Mouse (Mus musculus) heart, embryonic 14.5 days (tissue): Measurements from ENCODE around the gene Sept11. TPM values are rescaled to one million over a fixed set of nuclear protein-coding genes. Genes with fewer than 3 reads are reported as not detected.

ENCODE experiments used
- ATAC-seq: fragments of 200-750 bp; cut with Nextera tagmentation; 2 replicates; pipeline ENCODE4 v1.8.0; 2017; ENCODE audit warnings: low read depth, moderate TSS enrichment; ENCODE audit not compliant: insufficient number of reproducible peaks, insufficient read depth, low FRiP score
- H3K27ac ChIP-seq, 2 experiments: fragments of 200-500 bp in 1 of 2; fragments of 300-500 bp in 1 of 2; sonication (generic) in 1 of 2; replicated peaks in 1 of 2; 2 replicates each; pipeline ENCODE4 v1.5.1; 2012 to 2014; ENCODE audit warnings: low read depth in 2 of 2, low read length in 2 of 2, control low read depth in 1 of 2, mild to moderate bottlenecking in 1 of 2, mixed read lengths in 1 of 2; ENCODE audit not compliant: control insufficient read depth in 1 of 2, insufficient read depth in 1 of 2
- H3K27me3 ChIP-seq: fragments of 300-500 bp; sonication (generic); 2 replicates; pipeline ENCODE4 v1.6.1; 2014; ENCODE audit warnings: mild to moderate bottlenecking, low read length, control low read depth; ENCODE audit not compliant: control insufficient read depth, insufficient read depth
- H3K36me3 ChIP-seq: fragments of 300-500 bp; sonication (generic); 2 replicates; pipeline ENCODE4 v1.6.1; 2014; ENCODE audit warnings: mild to moderate bottlenecking, control low read depth, low read length, mixed read lengths; ENCODE audit not compliant: control insufficient read depth, insufficient read depth
- H3K4me1 ChIP-seq, 2 experiments: fragments of 200-500 bp in 1 of 2; fragments of 300-500 bp in 1 of 2; sonication (generic) in 1 of 2; 2 replicates each; pipeline ENCODE4 v1.6.1; 2012 to 2014; ENCODE audit warnings: low read length in 2 of 2, control low read depth in 1 of 2, mixed read lengths in 1 of 2; ENCODE audit not compliant: control insufficient read depth in 2 of 2, insufficient read depth in 2 of 2
- H3K4me2 ChIP-seq: fragments of 300-500 bp; sonication (generic); 2 replicates; pipeline ENCODE4 v1.6.1; 2014; ENCODE audit warnings: mild to moderate bottlenecking, low read length
- H3K4me3 ChIP-seq, 2 experiments: fragments of 200-500 bp in 1 of 2; fragments of 300-500 bp in 1 of 2; sonication (generic) in 1 of 2; 2 replicates each; pipeline ENCODE4 v1.5.1; 2012 to 2014; ENCODE audit warnings: low read length in 2 of 2, mild to moderate bottlenecking in 2 of 2, control low read depth in 1 of 2, low read depth in 1 of 2, moderate library complexity in 1 of 2; ENCODE audit not compliant: control insufficient read depth in 1 of 2, insufficient read depth in 1 of 2
- H3K9ac ChIP-seq: fragments of 300-500 bp; sonication (generic); 2 replicates; pipeline ENCODE4 v1.6.1; 2014; ENCODE audit warnings: mild to moderate bottlenecking, low read length
- H3K9me3 ChIP-seq: fragments of 300-500 bp; sonication (generic); 2 replicates; pipeline ENCODE4 v1.6.1; 2016; ENCODE audit warnings: low read length, control low read depth; ENCODE audit not compliant: control insufficient read depth
- WGBS: fragments of 180-500 bp; shearing (Covaris S2); extraction: QIAGEN DNeasy Blood & Tissue Kit; methylation state at CpG from one replicate; pipeline ENCODE4 v1.1.7; 2014; 5-methylcytosine and 5-hydroxymethylcytosine counted together
- polyA plus RNA-seq: library from polyadenylated mRNA; unstranded; fragments of >200 nt; fragmentation: Nextera tagmentation; extraction: Ambion mirVana; gene quantifications from 2 replicates; pipeline ENCODE4 v1.2.1, GENCODE M21; 2014

Sept11 gene
- polyA plus RNA-seq, 1 experiment from 2014 or later = 83.8 TPM

- Histone ChIP-seq H3K4me2 (no peak overlapping the region), H3K4me1 (no peaks in the 10 kb centered on the region), H3K9me3 (no peaks in the 10 kb centered on the region), H3K27me3 (no peaks in the 10 kb centered on the region), H3K4me3 (no peak overlapping the region), H3K27ac (no peak overlapping the region), H3K36me3 (peaks cover 87% of the 10 kb centered on the region), H3K9ac (no peak overlapping the region)
- WGBS = 71% methylated on average over 3 of the region's 3 CpGs
- no peak for ATAC-seq
Measured at GRCm38 (mm10) chr5:93163541-93163940, 70.3 kb downstream of the Sept11 start.

DNA sequence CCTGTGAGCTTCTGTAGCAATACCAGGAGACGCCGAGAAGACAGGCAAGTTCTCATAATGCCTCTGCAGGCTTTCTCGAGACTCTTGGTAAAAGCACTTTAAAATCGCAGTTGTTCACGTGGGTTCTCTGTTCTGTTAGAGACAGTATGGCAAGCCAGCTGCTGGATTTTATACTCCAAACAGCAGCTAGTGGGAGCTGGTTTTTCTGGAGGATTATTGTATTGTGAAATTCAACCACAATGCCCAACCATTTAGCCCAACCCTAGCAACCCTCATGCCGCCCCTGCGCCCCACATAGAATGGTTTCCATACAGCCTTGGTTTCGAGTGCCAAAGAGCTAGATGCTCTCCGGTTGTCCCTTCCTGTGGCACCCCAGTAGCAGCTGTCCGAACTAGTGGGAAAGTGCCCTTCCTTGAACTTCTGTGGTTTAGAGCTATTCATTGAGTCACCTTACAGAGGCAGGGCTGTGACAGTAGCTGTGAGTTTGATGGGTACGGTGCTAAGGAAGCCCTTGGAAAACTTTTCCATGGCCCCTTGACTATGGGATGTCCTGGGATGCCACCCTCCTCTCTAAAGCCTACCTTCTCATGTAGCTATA is 74.8 kb downstream of the Sept11 start:
- Histone ChIP-seq H3K4me3 (no peak overlapping the region), H3K4me2 (no peak overlapping the region), H3K9ac (no peak overlapping the region), H3K36me3 (peaks cover 85% of the 10 kb centered on the region), H3K27me3 (no peaks in the 10 kb centered on the region), H3K9me3 (no peaks in the 10 kb centered on the region), H3K27ac (no peak overlapping the region), H3K4me1 (peaks cover 11 to 12% of the 10 kb centered on the region in 2 experiments; a peak in 3 of 4 replicates)
- 96% methylated on average over 11 of the region's 11 CpGs for WGBS
- no peak for ATAC-seq

DNA sequence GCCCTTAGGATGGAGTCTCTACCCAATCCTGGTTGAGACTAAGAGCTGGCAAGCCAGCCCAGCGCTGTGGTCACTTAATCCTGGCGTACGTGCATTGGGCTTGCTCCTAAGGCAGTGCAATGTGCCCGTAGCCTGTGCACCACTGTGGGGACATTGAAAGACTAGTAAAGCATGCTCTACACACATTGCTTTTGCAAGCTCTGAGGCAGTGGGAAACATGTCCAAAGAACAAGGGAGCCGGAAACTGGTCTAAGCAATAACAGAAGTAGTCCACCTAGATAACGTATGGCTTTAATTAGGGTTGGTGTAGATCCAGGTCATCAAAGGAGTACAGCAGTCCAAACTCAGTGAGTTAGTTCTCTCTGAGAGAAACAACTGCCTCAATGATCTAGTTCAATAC is 75.4 kb downstream of the Sept11 start:
- 90% methylated on average over 6 of the region's 6 CpGs for WGBS
- no peaks in the 10 kb centered on the region for H3K9me3 ChIP-seq
- ATAC-seq = no peak
- H3K9ac ChIP-seq = no peak overlapping the region
- H3K4me2 ChIP-seq = no peak overlapping the region
- no peak overlapping the region for H3K4me3 ChIP-seq
- H3K4me1 ChIP-seq = peaks cover 11 to 12% of the 10 kb centered on the region in 2 experiments; a peak in 3 of 4 replicates
- no peaks in the 10 kb centered on the region for H3K27me3 ChIP-seq
- H3K27ac ChIP-seq = no peak overlapping the region
- peaks cover 87% of the 10 kb centered on the region for H3K36me3 ChIP-seq

- H3K4me3 ChIP-seq = no peak overlapping the region
- peaks cover 11 to 12% of the 10 kb centered on the region in 2 experiments; a peak in 3 of 4 replicates for H3K4me1 ChIP-seq
- 95% methylated on average over 15 of the region's 15 CpGs for WGBS
- H3K36me3 ChIP-seq = peaks cover 84% of the 10 kb centered on the region
- no peaks in the 10 kb centered on the region for H3K27me3 ChIP-seq
- H3K4me2 ChIP-seq = no peak overlapping the region
- no peak overlapping the region for H3K27ac ChIP-seq
- H3K9ac ChIP-seq = no peak overlapping the region
- no peaks in the 10 kb centered on the region for H3K9me3 ChIP-seq
- no peak for ATAC-seq
Measured at GRCm38 (mm10) chr5:93171420-93171819, 78.2 kb downstream of the Sept11 start.

DNA sequence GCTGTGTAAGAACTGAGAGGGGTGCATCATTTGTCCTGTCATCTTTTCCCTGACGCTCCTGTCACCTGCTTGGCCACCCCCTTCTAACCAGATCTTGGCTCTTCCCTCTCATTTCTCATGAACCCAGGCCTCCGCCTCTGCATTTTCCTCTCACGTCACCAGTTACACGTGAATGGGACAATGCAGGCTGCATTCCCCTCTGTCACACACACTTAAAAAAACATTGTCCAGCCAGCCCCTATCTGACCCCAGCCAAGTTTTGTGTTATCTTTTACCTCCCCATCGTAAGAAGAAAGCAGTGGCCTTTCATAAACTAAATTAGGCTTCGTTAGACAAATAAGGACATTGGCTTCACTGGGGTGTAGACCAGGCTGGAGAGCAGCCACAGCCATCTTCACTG is 79.3 kb downstream of the Sept11 start:
- H3K36me3 ChIP-seq = peaks cover 84% of the 10 kb centered on the region
- peaks cover 11 to 12% of the 10 kb centered on the region in 2 experiments; a peak in 3 of 4 replicates for H3K4me1 ChIP-seq
- H3K27me3 ChIP-seq = no peaks in the 10 kb centered on the region
- H3K27ac ChIP-seq = peak overlapping the region; percentile 41
- no peak overlapping the region for H3K4me3 ChIP-seq
- no peaks in the 10 kb centered on the region for H3K9me3 ChIP-seq
- peak overlapping the region; percentile 13; the same call in 1 of the 2 replicates for H3K4me2 ChIP-seq
- peak; percentile 63 for ATAC-seq
- WGBS = 25% methylated on average over 6 of the region's 6 CpGs
- H3K9ac ChIP-seq = no peak overlapping the region

DNA sequence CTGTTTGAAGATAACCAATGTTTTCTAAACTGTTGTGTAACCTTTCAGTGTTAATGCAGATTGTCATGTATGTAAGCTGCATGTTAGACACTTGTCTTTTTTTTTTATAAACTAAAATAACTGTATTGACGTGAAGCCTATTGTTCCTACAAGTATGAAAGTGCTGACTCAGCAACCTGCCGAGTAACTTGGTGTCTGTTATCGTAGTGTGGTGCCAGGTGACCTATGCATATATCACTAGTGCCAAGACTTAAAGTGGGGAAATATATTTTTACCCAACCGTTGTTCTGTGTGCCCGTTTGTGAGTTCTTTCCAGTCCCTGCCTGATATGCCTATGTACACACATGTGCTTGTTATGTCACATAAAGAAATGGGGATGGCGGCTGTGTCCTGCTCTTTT is 81.4 kb downstream of the Sept11 start:
- H3K27me3 ChIP-seq = no peaks in the 10 kb centered on the region
- no peak for ATAC-seq
- H3K27ac ChIP-seq = no peak overlapping the region
- WGBS = 79% methylated on average over 6 of the region's 6 CpGs
- H3K4me3 ChIP-seq = no peak overlapping the region
- H3K9me3 ChIP-seq = no peaks in the 10 kb centered on the region
- H3K9ac ChIP-seq = no peak overlapping the region
- peaks cover 88% of the 10 kb centered on the region for H3K36me3 ChIP-seq
- no peak overlapping the region for H3K4me2 ChIP-seq
- H3K4me1 ChIP-seq = peaks cover 11 to 12% of the 10 kb centered on the region in 2 experiments; a peak in 3 of 4 replicates

DNA sequence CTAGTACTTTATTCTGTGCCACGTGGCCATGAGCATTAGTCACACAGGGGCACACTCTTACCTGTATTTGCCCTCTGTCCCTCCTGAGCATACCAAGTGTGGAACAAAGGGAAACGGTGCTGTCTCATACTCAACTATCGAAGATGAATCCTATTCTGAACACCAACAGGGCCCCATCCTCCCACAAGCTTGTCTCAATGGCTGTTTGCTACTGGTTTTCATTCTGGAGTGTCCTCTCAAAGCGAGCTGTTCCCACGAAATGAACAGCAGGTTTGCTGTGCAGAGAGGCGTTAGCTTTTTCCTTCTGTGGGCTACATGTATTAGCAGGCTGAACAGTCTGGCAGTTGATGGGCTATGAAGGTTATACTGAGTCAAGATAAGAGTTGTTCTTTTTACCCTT is 85.4 kb downstream of the Sept11 start:
- no peak overlapping the region for H3K9ac ChIP-seq
- H3K4me2 ChIP-seq = no peak overlapping the region
- peaks cover 85% of the 10 kb centered on the region for H3K36me3 ChIP-seq
- ATAC-seq = no peak
- no peaks in the 10 kb centered on the region for H3K4me1 ChIP-seq
- no peaks in the 10 kb centered on the region for H3K27me3 ChIP-seq
- no peaks in the 10 kb centered on the region for H3K9me3 ChIP-seq
- no peak overlapping the region for H3K4me3 ChIP-seq
- no peak overlapping the region for H3K27ac ChIP-seq
- WGBS = 77% methylated on average over 6 of the region's 6 CpGs

DNA sequence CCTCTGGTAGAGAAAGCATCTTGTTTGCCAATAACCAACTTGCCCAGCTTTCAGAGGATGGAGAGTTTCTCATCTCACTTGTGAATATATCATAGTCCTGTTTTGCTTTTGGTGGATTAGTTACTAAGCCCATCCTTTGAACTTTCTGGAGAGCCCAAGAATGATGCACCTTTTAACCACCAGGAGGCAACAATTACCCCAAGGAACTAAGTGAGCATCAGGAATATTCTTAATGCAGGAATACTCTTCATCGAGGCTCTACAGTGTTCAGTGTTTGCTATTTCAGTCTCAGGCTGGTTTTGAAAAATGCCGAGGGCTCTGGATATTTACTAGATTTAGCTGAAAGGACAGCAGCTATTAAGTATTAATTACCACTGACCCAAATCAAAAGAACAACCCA is 87.0 kb downstream of the Sept11 start:
- H3K4me2 ChIP-seq = no peak overlapping the region
- H3K9me3 ChIP-seq = no peaks in the 10 kb centered on the region
- no peaks in the 10 kb centered on the region for H3K27me3 ChIP-seq
- ATAC-seq = no peak
- no peak overlapping the region for H3K4me3 ChIP-seq
- WGBS = 63% methylated on average over 2 of the region's 2 CpGs
- peaks cover 88% of the 10 kb centered on the region for H3K36me3 ChIP-seq
- H3K27ac ChIP-seq = no peak overlapping the region
- no peak overlapping the region for H3K9ac ChIP-seq
- no peaks in the 10 kb centered on the region for H3K4me1 ChIP-seq
